Mouse (Mus musculus) B cell, adult 2 months (primary cell): ENCODE results near the gene Bcl6.

Source experiments
- DNase-seq, 2 experiments: peaks; one replicate each; pipeline ENCODE4 v3.0.0; 2022

The Bcl6 gene

GRCm38 (mm10) chr16:23990161-23990970 is 1.7 kb upstream of the Bcl6 start:
- no peak for DNase-seq

GRCm38 (mm10) chr16:23989209-23990160 is 833 bp upstream of the Bcl6 start:
- no peak for DNase-seq

GRCm38 (mm10) chr16:23988157-23988465 is 541 bp downstream of the Bcl6 start:
- DNase-seq, result no peak

- DNase-seq, result peak; percentile 66 to 67
Measured at GRCm38 (mm10) chr16:23987341-23988156, 1.1 kb downstream of the Bcl6 start.

GRCm38 (mm10) chr16:23986871-23987270 is 1.8 kb downstream of the Bcl6 start:
- peak; percentile 41 to 50 for DNase-seq

GRCm38 (mm10) chr16:23986176-23986575 is 2.5 kb downstream of the Bcl6 start:
- DNase-seq, result peak; percentile 36 to 41

- peak; percentile 83 to 84 for DNase-seq
Measured at GRCm38 (mm10) chr16:23985467-23985861, 3.2 kb downstream of the Bcl6 start.

GRCm38 (mm10) chr16:23984760-23985466 is 3.7 kb downstream of the Bcl6 start:
- peak; percentile 58 to 65 for DNase-seq

GRCm38 (mm10) chr16:23984183-23984582 is 4.5 kb downstream of the Bcl6 start:
- DNase-seq, result peak; percentile 89 to 91

GRCm38 (mm10) chr16:23982891-23983588 is 5.6 kb downstream of the Bcl6 start:
- peak; percentile 70 for DNase-seq

GRCm38 (mm10) chr16:23981925-23982851 is 6.5 kb downstream of the Bcl6 start:
- DNase-seq, result peak; percentile 75 to 77

- DNase-seq, result no peak
Measured at GRCm38 (mm10) chr16:23980991-23981720, 7.5 kb downstream of the Bcl6 start.

GRCm38 (mm10) chr16:23980201-23980870 is 8.3 kb downstream of the Bcl6 start:
- no peak for DNase-seq

GRCm38 (mm10) chr16:23979446-23979845 is 9.2 kb downstream of the Bcl6 start:
- DNase-seq, result no peak

- DNase-seq, result no peak
Measured at GRCm38 (mm10) chr16:23978495-23978894, 10.2 kb downstream of the Bcl6 start.

GRCm38 (mm10) chr16:23977732-23978131 is 10.9 kb downstream of the Bcl6 start:
- no peak for DNase-seq

GRCm38 (mm10) chr16:23976196-23976595 is 12.5 kb downstream of the Bcl6 start:
- no peak for DNase-seq

- DNase-seq, result no peak
Measured at GRCm38 (mm10) chr16:23973635-23974367, 14.9 kb downstream of the Bcl6 start.
